Mouse (Mus musculus) gastrocnemius, postnatal 25 days (tissue): ENCODE results near the gene Vhl. TPM values are rescaled to one million over a fixed set of nuclear protein-coding genes. Genes with fewer than 3 reads are reported as not detected.

ENCODE experiments used
- DNase-seq: peaks from one replicate; pipeline ENCODE4 v3.0.0; 2022
- total RNA-seq, 2 experiments: library from RNA; stranded (reverse); gene quantifications; 1 replicate in 1 of 2; 2 replicates in 1 of 2; pipeline ENCODE4 v1.2.3; 2021

Vhl gene
- total RNA-seq, 2 experiments from 2014 or later = 4.4 to 6.2 TPM

DNA sequence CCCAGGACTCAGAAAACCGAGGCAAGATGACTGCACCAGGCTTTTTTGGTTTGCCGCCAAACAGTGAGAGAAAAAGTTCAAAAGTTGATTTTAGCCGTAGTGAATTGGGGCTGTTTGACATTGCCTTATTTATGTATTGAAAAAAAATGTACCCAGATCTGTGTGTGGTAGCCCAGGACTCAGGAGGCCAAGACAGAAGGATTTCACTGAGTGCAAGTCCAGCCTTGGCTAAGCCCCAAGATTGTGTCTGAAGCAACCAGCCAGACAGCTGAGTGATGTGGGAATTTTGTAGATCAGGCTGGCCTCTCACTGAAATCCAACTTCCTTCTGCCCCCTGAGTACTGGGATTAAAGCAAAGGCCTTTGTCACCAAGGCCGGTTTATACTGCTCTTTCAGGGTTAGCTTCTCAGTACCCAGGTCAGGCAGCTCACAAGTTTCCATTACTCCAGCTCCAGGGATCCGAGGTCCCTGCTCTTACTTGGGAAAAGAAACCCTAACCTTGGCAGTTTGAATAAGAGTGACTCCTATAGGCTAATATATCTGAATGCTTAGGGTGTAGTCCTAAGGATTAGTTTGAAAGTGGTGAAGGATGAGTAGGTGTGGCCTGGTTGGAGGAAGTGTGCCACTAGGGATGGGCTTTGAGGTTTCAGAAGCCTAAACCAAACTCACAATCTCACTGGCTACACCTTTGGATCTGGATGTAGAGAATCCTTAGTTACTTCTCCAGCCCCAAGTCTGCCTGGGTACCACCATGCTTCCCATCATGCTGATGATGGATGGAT, 1.4 kb downstream of the Vhl start:
- no peak for DNase-seq

DNA sequence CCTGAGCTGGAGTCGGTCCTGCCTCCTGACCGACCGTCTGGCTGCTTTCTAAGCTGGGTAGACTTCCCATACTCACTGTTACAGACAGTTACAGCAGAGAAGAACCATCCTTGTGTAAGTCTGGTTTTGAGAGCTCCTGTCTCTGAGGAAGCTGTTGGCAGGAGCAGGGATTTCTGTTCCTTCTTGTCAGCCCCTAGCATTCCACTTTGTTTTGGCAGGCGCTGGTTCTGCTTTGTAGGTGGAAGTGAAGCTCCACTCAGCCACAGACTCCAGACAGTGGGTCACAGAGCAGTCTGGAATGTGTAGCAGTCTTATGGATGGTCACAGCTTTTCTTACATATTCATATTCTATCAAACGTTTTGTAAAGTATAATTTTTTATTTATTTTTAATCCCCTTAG, 6.6 kb downstream of the Vhl start:
- DNase-seq = no peak

- no peak for DNase-seq
Measured at GRCm38 (mm10) chr6:113632863-113633262, 9.1 kb downstream of the Vhl start.

GRCm38 (mm10) chr6:113638302-113639040, 14.7 kb downstream of the Vhl start, which contains the start of gene Irak2:
Gene Irak2, plus strand, starts transcription at chr6:113638467.
- peak; percentile 93 for DNase-seq

- DNase-seq = no peak
Measured at GRCm38 (mm10) chr6:113639201-113639600, 15.4 kb downstream of the Vhl start.

- DNase-seq = no peak
Measured at GRCm38 (mm10) chr6:113642605-113643004, 18.8 kb downstream of the Vhl start.

DNA sequence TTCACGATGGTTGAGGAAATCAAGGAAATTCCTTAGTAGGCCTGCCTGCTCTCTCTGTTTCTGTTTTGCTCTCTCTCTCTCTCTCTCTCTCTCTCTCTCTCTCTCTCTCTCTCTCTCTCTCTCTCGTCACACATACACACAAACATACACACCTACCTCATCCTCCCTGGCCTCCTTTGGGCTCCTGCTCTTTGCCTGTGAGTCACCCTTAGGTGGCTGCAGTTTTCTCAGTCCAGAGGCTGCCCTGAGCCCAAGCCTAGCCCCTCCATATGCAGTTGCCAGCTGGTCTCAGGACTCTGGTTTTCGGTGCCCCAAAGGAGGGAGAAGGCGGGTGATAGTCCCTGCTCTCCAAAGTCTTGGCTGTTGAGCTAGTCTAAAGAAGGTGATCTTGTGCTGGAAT, 19.3 kb downstream of the Vhl start:
- no peak for DNase-seq

DNA sequence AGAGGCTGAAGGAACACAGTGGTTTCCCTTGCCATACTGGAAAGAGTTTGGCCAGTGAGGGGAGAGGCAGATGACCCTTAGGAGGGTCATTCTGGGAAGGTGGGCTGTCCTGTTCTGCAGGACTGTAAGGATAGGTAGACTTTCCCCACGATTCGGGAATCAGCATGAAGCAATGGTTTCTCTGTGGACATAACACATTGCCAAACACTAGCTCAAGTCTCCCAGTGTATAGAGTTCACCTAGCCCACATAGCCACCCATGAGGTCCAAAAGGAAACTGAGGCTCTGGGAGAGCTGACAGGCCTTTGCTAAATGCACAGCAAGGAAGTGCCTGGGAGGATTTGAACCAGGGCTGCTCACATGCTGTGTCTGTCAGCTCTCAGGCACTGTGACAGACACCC, 20.2 kb downstream of the Vhl start:
- DNase-seq = no peak

DNA sequence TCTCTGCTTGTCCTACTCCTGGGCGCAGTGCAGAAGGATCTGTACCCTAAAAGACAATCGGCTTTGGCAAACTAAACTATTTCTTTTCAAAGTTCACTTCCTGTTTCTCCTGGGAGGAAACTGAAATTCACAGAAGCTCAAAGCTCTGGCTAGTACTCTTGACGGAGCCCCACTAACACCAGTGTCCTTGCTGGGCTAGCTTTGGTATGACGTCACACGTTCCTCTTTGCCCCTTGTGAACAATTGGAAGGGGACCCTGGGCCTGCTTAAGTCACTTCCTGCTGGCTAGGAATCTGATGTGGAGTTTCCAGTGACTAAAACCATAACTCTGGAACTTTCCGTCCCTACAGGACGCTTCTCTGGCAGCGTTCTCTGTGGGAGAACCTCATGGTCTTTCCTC, 21.0 kb downstream of the Vhl start:
- peak; percentile 61 for DNase-seq

GRCm38 (mm10) chr6:113649346-113650196, 25.8 kb downstream of the Vhl start:
- DNase-seq = no peak

DNA sequence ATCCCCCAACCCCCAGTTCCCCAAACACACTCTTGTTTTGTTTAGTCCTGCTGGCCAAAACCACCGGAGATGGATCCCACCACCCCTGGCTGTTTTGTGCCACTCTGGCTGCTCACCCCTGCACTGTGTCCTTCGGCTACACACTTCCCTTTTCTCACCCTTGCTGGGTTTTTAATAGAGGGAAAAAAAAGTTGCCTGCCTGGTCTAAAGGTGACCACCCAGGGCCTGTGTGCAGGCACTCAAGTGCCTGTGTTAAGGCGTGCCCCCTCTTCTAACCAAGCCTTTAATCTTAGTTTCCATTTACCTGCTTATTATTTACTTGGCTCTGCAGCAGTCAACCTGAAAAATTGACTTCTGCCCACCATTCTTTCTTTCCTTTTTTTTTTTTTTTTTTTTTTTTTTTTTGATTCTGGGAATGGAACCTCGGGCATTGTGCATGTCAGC, 26.5 kb downstream of the Vhl start:
- no peak for DNase-seq

GRCm38 (mm10) chr6:113651626-113652025, 27.9 kb downstream of the Vhl start:
- DNase-seq = no peak

DNA sequence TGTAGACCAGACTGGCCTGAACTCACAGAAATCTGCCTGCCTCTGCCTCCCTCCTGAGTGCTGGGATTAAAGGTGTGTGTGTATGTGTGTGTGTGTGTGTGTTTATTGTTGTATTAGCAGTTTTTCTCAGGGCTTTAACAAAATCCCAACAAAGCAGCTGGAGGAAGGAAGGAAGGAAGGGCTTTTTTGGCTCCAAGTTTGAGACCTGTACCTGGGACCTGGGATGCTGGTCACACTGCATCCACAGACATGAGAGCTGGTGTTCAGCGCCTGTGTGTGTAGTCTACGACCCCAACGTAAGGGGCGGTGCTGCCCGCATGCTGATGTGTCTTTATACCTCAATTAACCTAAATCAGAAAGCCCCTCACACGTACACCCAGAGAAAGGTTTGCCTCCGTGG, 29.8 kb downstream of the Vhl start:
- no peak for DNase-seq

- DNase-seq = no peak
Measured at GRCm38 (mm10) chr6:113654102-113654501, 30.3 kb downstream of the Vhl start.

- DNase-seq = no peak
Measured at GRCm38 (mm10) chr6:113654753-113655397, 31.1 kb downstream of the Vhl start.

GRCm38 (mm10) chr6:113655475-113655874, 31.7 kb downstream of the Vhl start:
- no peak for DNase-seq

DNA sequence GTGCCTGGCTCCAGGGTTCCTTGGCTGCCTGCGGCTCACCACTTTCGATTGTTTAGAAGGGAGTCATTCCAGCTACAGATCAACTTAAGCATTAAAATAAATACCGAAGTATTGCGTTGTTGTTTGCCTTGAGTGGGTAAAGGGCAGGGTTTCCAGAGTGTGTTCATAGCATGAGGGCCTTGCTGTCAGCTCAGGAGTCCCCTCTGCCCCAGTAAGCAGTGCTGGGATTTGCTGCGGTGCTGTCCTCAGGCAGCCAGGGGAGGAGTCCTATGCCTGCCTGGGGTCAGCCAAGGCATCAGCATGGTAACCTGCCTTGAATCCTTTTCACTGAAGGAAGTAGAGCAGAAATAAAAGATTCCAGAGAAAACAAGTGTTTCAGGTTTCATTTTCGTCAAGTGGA, 33.1 kb downstream of the Vhl start:
- no peak for DNase-seq

GRCm38 (mm10) chr6:113658226-113658625, 34.5 kb downstream of the Vhl start:
- peak; percentile 34 for DNase-seq

DNA sequence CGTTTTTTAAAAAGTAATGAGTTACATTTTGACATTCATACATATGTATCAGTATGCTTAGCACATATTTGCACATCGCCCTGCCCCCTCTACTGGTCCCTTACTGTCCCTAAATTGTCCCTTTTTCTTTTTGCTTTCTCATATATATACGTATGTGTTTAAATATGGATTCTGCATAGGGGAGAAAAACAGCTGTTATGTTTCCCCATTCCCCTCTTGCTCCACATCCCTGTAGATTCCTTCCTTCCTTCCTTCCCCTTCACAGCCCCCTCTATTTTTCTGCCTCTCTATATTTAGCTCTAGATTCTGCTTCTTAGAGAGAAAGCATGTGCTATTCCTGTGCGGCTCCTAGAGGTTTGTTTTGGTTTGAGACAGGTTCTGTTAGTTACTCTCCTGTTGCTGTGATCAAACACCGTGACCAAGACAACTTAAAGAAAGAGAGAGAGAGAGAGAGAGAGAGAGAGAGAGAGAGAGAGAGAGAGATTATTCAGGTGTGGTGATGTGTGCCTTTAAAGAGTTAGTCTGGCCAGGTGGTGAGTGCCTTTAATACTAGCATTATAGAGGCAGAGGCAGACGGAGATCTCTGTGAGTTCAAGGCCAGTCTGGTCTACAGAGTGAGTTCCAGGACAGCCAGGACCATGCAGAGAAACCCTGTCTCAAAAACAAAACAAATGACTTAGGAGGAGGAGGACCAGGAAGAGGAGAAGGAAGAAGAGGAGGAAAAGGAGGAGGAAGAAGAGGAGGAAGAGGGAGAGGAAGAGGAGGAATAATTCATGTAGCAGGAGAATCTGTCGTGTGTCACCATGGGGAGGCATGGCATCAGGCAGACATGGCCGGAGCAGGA, 36.1 kb downstream of the Vhl start:
- DNase-seq = no peak

GRCm38 (mm10) chr6:113660492-113661352, 37.0 kb downstream of the Vhl start:
- DNase-seq = no peak
